Mouse (Mus musculus) myocyte (in vitro differentiated cells): ENCODE measurements at regions not wholly inside any gene's neighbourhood (a gene's known extent, or its start where the extent isn't known, plus 50 kb on each side); places are given as distances from the start of the nearest gene placed in this dataset.

Source experiments
- H3K27me3 ChIP-seq: one replicate; pipeline ENCODE4 v1.6.1; 2011; ENCODE audit not compliant: control insufficient read depth, insufficient read depth, insufficient read length
- H3K36me3 ChIP-seq: one replicate; pipeline ENCODE4 v1.6.1; 2011; ENCODE audit not compliant: control insufficient read depth, insufficient read depth
- H3K4me2 ChIP-seq: one replicate; pipeline ENCODE4 v1.6.1; 2011; ENCODE audit warnings: low read depth, control low read depth
- H3K4me3 ChIP-seq: one replicate; pipeline ENCODE4 v1.5.1; 2011; ENCODE audit warnings: mild to moderate bottlenecking, control low read depth, moderate library complexity
- H3K79me2 ChIP-seq: one replicate; pipeline ENCODE4 v1.6.1; 2011; ENCODE audit not compliant: control insufficient read depth, insufficient read depth
- H3ac ChIP-seq: one replicate; pipeline ENCODE4 v1.6.1; 2011; ENCODE audit not compliant: control insufficient read depth, insufficient read length
- CEBPB ChIP-seq: IDR thresholded peaks from 2 replicates; pipeline ENCODE4 v1.6.1; 2011; ENCODE audit warnings: mild to moderate bottlenecking, moderate library complexity; ENCODE audit not compliant: poor library complexity, insufficient read depth, severe bottlenecking
- E2F4 ChIP-seq: IDR thresholded peaks from one replicate; pipeline ENCODE4 v1.6.1; 2011; ENCODE audit warnings: mild to moderate bottlenecking, control low read depth, moderate library complexity; ENCODE audit not compliant: insufficient read depth
- MAX ChIP-seq: IDR thresholded peaks from one replicate; pipeline ENCODE4 v1.6.1; 2011; ENCODE audit warnings: low read depth, mild to moderate bottlenecking, control low read depth
- MYOD1 ChIP-seq, 3 experiments: IDR thresholded peaks; one replicate each; pipeline ENCODE4 v1.6.1; 2011; ENCODE audit warnings: control low read depth in 2 of 3, low read depth in 2 of 3, mild to moderate bottlenecking in 2 of 3, moderate library complexity in 1 of 3; ENCODE audit not compliant: insufficient read length in 2 of 3, control insufficient read depth in 1 of 3
- MYOG ChIP-seq, 3 experiments: IDR thresholded peaks; one replicate each; pipeline ENCODE4 v1.6.1; 2011; ENCODE audit warnings: control low read depth in 2 of 3, low read depth in 2 of 3, mild to moderate bottlenecking in 2 of 3; ENCODE audit not compliant: insufficient read length in 2 of 3, control insufficient read depth in 1 of 3, insufficient read depth in 1 of 3
- POLR2A ChIP-seq: IDR thresholded peaks from one replicate; pipeline ENCODE4 v1.6.1; 2011; ENCODE audit warnings: low read depth, mild to moderate bottlenecking, control low read depth, moderate library complexity; ENCODE audit not compliant: insufficient read length
- POLR2AphosphoS2 ChIP-seq: IDR thresholded peaks from one replicate; pipeline ENCODE4 v1.6.1; 2011; ENCODE audit warnings: low read depth, control low read depth; ENCODE audit not compliant: insufficient read length
- REST ChIP-seq: IDR thresholded peaks from one replicate; pipeline ENCODE4 v1.6.1; 2011; ENCODE audit warnings: mild to moderate bottlenecking, control low read depth, moderate library complexity; ENCODE audit not compliant: insufficient read depth, insufficient read length
- SRF ChIP-seq: IDR thresholded peaks from one replicate; pipeline ENCODE4 v1.6.1; 2011; ENCODE audit warnings: low read depth; ENCODE audit not compliant: control insufficient read depth, insufficient read length
- TCF12 ChIP-seq: IDR thresholded peaks from one replicate; pipeline ENCODE4 v1.6.1; 2011; ENCODE audit warnings: mild to moderate bottlenecking, control low read depth; ENCODE audit not compliant: poor library complexity, insufficient read depth, severe bottlenecking
- TCF3 ChIP-seq: IDR thresholded peaks from one replicate; pipeline ENCODE4 v1.6.1; 2011; ENCODE audit warnings: low read depth, control low read depth; ENCODE audit not compliant: insufficient read length
- USF1 ChIP-seq: IDR thresholded peaks from one replicate; pipeline ENCODE4 v1.6.1; 2011; ENCODE audit warnings: low read depth, mild to moderate bottlenecking, control low read depth, moderate library complexity

DNA sequence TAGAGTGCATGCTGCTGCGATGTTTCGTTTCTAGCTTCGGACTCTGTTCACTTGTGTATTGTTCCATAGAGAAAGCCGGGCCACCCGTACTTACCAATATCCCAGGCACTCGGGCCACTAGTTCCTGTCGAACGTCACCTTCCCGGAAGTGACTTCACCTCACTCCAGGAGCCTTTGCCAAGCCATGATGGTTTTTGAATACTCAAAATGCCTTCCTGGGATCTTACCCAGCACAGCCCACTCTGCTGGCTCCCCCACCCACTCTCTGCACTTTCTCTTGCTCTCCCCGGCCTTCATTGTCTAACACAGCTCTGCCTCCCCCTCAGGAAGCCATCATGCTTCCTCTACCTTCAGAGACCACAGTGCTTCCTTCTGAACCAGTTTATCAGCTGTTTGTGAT lies 202.5 kb downstream of the Mtx2 start:
- no peak for TF ChIP-seq REST
- Histone ChIP-seq H3K4me3 (no peak overlapping the region), H3K4me2 (no peak overlapping the region), H3K36me3 (no peaks in the 10 kb centered on the region), H3K27me3 (peaks cover 14% of the 10 kb centered on the region), H3ac (no peak overlapping the region), H3K79me2 (no peaks in the 10 kb centered on the region)

DNA sequence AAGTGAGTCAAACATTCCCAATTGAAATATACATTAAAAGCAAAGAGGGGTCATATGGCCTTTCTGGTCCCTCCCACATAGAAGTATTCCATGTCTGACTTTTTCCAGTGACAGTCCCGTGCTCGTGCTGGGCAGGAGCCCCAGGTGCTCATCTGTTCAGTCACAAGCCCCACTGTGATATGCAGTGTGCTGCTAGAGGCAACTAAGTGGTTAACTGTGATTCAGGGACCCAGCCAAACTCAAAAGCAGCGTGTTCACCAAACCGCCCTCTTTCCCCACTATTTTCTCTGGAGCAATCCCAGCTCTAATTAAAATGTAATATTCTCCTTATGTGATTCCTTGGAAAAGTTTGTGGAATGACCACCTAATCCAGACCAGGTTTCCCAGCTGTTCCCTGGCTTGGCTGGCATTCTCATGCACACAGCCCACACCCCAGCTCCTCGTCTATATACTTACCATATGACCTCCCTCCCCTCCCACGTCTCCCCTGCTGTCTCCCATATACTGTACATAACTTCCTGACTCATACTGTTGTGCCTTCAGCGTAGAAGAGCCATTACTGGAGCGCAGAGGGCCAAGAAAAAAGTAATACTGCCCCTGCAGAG lies 203.6 kb downstream of the Mtx2 start:
- H3K79me2 ChIP-seq = no peaks in the 10 kb centered on the region
- peaks cover 14% of the 10 kb centered on the region for H3K27me3 ChIP-seq
- no peak overlapping the region for H3K4me2 ChIP-seq
- no peak overlapping the region for H3K4me3 ChIP-seq
- no peak for TF ChIP-seq POLR2AphosphoS2
- no peak for TF ChIP-seq USF1
- no peak for TF ChIP-seq E2F4
- TF ChIP-seq TCF3 = no peak
- TF ChIP-seq POLR2A = no peak
- TF ChIP-seq MYOG (IDR thresholded peaks at IDR 0.05; ENCODE audit: control insufficient read depth in 1 of 3, insufficient read depth in 1 of 3, insufficient read length in 2 of 3, low read depth in 2 of 3) = no peak
- TF ChIP-seq SRF = no peak
- no peak for TF ChIP-seq REST
- no peak for TF ChIP-seq TCF12
- no peak for TF ChIP-seq MYOD1 (IDR thresholded peaks at IDR 0.05; ENCODE audit: control insufficient read depth in 1 of 3, insufficient read length in 2 of 3, low read depth in 2 of 3)
- no peak for TF ChIP-seq MAX
- TF ChIP-seq CEBPB = no peak
- H3K36me3 ChIP-seq = no peaks in the 10 kb centered on the region
- no peak overlapping the region for H3ac ChIP-seq

DNA sequence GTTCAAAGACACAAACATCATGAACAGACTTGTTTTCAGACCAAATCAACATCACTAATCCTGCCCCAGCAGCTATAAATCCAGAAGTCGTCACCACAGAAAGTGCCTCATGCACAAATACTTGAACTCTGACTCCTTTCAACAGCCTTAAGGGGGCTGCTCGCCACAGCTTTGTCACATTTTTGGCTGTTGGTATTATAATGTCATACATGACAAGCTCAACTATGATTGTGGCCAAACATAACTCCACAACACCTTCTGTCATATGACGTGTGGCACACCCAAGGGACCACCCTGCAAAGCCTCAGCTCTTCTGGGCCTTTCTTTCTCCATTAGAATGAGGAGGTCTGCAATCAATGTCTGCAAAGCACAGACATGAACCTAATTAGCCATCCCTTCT lies 209.1 kb downstream of the Mtx2 start:
- Histone ChIP-seq H3K4me2 (no peak overlapping the region), H3K4me3 (no peak overlapping the region), H3K79me2 (no peaks in the 10 kb centered on the region), H3ac (no peak overlapping the region), H3K36me3 (no peaks in the 10 kb centered on the region), H3K27me3 (peaks cover 6% of the 10 kb centered on the region)
- TF ChIP-seq POLR2A (no peak), TCF12 (no peak), E2F4 (no peak), CEBPB (no peak), TCF3 (no peak), MYOG (IDR thresholded peaks at IDR 0.05; ENCODE audit: control insufficient read depth in 1 of 3, insufficient read depth in 1 of 3, insufficient read length in 2 of 3, low read depth in 2 of 3) (no peak), POLR2AphosphoS2 (no peak), SRF (no peak), MYOD1 (IDR thresholded peaks at IDR 0.05; ENCODE audit: control insufficient read depth in 1 of 3, insufficient read length in 2 of 3, low read depth in 2 of 3) (no peak)

DNA sequence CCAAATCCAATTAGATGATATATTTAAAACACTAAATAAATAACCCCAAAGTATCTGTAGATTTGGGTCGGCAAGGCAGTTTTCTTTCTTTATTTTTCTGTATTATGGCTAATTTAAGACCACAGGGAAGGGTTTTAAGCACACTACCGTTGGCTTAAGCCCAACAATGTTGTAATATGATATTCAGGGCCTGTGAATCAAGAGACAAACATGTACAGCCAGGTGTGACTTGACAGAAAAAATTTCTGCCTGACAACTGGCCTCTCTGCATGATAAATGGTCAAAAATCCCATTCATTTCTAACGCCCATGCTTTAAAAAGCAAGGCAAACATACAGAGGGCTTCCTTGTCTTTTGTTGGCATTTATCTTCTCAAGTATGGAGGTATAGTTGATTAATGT lies 213.5 kb downstream of the Mtx2 start:
- Histone ChIP-seq H3K79me2 (no peaks in the 10 kb centered on the region), H3K27me3 (no peaks in the 10 kb centered on the region), H3K4me3 (no peak overlapping the region), H3ac (no peak overlapping the region), H3K4me2 (no peak overlapping the region), H3K36me3 (no peaks in the 10 kb centered on the region)
- no peak for TF ChIP-seq MAX
- TF ChIP-seq POLR2AphosphoS2 = no peak
- no peak for TF ChIP-seq E2F4
- no peak for TF ChIP-seq TCF3
- no peak for TF ChIP-seq CEBPB
- no peak for TF ChIP-seq POLR2A
- TF ChIP-seq SRF = no peak
- no peak for TF ChIP-seq MYOG (IDR thresholded peaks at IDR 0.05; ENCODE audit: control insufficient read depth in 1 of 3, insufficient read depth in 1 of 3, insufficient read length in 2 of 3, low read depth in 2 of 3)

- no peak for TF ChIP-seq MAX
- Histone ChIP-seq H3K4me2 (peak overlapping the region; percentile 12), H3K27me3 (no peaks in the 10 kb centered on the region), H3K36me3 (no peaks in the 10 kb centered on the region), H3ac (no peak overlapping the region), H3K4me3 (no peak overlapping the region), H3K79me2 (no peaks in the 10 kb centered on the region)
Measured at GRCm38 (mm10) chr2:75046892-75047291, 221.3 kb downstream of the Mtx2 start.
